Mouse (Mus musculus): ENCODE results near the gene Ablim2.

- TF ChIP-seq ZNF384 (IDR thresholded peaks at IDR 0.05; ENCODE audit: low read depth, low read length) (no peak), HCFC1 (IDR thresholded peaks at IDR 0.05; ENCODE audit: borderline replicate concordance, insufficient read depth, low read length) (no peak), MAFK (IDR thresholded peaks at IDR 0.05; ENCODE audit: insufficient read depth, low read depth, low read length) (no peak), ZC3H11A (IDR thresholded peaks at IDR 0.05; ENCODE audit: borderline replicate concordance, low read depth, low read length) (no peak)
Observed at GRCm38 (mm10) chr5:35876236-35876635, 118.6 kb downstream of the Ablim2 start.
